Mouse (Mus musculus) mouse trophoblast stem cell (cell line): ENCODE results near the gene Rab3il1.

ENCODE experiments used
- in situ Hi-C, 2 experiments: fragments of 300-500 bp; cut with MseI, MboI; formaldehyde crosslinking; loops; 2 replicates in 1 of 2; 3 replicates in 1 of 2; pipeline ENCODE4 v1.15.1; 2025

Gene Rab3il1

DNA sequence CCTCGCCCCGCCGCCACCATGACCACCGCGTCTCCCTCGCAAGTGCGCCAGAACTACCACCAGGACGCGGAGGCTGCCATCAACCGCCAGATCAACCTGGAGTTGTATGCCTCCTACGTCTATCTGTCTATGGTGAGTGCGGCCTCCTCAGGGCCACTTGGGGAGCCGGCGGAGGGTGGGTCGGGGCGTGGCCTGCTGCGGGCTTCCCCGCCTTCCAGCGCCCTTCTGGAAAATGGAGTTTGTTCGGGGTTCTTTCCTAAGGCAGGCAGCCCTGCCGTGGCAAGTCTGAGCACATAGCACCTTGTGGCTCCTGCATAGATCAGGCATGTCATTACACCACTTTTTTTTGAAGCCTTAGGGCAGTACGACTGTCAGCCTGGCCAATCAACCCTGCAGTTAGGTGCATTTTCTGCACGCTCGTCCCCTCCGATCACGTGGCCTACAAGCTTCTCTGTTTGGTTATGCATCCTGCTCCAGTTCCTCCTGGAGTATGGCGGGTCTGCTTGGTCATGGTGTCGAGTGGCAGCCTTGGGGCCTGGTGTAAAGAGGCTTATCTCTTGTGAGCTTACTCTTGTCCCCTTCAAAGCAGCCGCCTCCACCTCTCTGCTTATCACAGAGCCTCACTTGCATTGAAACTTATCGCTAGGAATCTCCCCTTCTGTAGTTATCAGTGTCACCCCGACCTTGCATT, 18.5 kb upstream of the Rab3il1 start:
- in situ Hi-C loops: no loop called here

- in situ Hi-C loops: no loop called here
Observed at GRCm38 (mm10) chr19:9984111-9985055, 17.1 kb upstream of the Rab3il1 start.

GRCm38 (mm10) chr19:9985190-9985899, 16.1 kb upstream of the Rab3il1 start:
- in situ Hi-C loops: no loop called here

DNA sequence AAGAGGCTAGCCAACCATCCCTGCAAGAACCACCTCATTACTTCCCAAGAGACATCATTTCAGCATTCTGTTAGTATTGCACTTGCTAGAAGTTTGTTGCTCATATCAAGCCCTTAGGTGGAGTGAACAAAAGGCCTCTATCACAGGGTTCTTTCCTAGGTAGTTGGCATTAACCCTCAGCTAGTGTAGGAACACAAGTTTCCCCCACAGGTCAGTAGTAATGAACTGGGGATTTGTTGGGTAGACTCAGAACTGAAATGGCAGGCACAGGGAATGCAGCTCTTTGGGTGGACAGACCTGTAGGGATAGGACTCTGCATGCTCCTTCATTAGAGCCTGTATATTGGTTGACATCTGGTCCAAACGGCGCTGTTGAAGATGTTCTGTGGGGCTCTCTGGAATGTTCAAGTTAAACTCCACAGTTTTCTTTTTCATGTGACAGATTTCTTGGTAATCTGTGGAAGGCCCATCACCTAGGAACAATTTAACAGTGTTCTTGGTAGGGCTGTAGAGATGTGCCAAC, 15.5 kb upstream of the Rab3il1 start:
- in situ Hi-C loops: no loop called here

- in situ Hi-C loops: no loop called here
Observed at GRCm38 (mm10) chr19:9987192-9987591, 14.3 kb upstream of the Rab3il1 start.

GRCm38 (mm10) chr19:9987593-9987992, 13.9 kb upstream of the Rab3il1 start:
- in situ Hi-C loops: no loop called here

GRCm38 (mm10) chr19:9989171-9989883, 12.1 kb upstream of the Rab3il1 start:
- in situ Hi-C loops: no loop called here

DNA sequence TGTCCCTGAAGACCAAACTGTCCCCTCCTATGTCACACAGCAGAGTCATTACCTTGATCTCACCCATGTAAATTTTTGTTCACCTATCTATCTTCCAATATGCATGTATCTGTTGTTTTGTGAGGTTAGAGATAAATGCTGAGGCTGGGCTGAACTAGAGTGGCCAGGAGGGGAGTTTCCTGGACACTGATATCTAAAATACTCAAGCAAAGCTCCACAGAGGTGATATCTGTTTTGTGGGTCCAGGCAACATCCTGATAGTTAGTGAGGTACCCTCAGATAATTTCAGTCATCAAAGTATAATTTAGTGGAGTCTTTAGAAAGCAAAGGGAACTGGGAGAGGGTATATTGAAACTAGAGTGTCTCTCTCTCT, 11.6 kb upstream of the Rab3il1 start:
- in situ Hi-C loops: loop anchor here (5.0 kb wide), 2 partner anchors 68 to 73 kb away; no protein-coding TSS in a partner anchor

GRCm38 (mm10) chr19:9991304-9991703, 10.2 kb upstream of the Rab3il1 start:
- in situ Hi-C loops: loop anchor here (5.0 kb wide), 2 partner anchors 69 to 74 kb away; no protein-coding TSS in a partner anchor

DNA sequence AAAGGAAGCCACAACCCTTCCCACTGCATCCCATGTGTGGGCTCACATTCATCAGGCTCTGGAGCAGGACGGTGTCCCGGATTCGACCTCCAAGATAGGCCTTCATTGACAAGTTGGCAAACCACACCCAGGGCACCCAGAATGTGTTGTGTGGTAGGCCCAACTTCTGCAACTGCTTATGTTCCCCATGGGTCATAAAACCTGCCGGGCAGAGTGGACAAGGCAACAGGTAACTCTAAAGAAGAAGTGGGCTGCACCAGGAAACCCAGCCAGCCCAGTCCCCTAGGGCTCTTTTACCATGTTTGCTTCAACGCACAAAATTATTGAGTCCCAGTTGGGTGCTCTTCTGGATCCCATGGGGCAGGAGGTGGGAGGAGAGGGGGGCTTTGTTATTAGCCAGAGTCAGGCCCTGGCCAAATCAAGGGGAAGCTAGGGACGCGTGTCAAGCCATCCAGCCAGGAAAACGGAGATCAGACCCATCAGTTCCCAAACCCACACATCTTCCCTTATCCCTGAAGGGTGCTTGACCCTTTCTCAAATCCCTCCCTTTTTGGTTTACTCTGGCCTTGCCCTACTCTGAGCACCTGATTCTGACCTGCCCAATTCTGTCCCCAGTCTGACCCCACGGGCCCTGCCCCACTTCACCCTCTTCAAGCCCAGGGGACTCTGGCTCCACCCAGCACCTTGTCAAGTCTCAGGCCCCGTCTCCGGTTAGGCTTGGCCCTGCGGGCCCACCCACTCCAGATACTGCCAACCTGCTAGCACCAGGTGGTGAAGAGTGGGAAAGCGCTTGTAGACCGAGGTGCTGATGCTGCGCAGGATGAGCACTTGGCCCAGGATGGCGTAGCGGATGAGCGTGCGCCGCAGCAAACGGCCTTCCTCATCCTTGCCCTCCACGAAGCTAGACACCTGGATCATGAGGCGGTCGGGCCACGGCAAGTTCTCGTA, 9.2 kb upstream of the Rab3il1 start:
- in situ Hi-C loops: loop anchor here (5.0 kb wide), 2 partner anchors 70 to 75 kb away; no protein-coding TSS in a partner anchor

DNA sequence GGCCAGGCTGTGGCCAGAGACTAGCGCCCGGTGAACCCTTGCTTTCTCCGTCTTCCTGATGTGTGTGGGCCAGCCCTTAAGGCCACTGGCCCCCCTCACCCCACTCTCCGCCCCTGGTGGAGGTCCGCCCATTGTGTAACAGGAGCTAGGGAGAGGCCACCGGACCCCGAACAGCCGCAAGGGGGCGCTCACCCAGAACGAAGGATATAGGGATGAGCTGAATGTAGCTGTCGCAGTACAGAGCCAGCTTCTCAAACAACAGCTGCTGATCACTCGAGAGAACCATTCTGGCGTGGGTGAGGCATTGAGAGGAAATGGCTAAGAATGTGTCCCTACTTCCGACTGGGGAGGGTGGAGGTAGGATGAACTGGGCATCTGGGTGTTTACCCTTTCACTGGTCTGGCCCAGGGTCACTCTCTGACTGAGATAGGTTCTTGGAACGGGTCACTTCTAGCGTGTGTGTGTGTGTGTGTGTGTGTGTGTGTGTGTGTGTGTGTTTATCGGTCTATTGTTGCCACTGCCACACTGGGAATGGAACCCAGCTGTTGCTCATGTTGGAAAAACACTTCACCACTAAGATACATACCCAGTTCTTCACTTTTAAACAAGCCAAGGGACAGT, 8.3 kb upstream of the Rab3il1 start:
- in situ Hi-C loops: loop anchor here (5.0 kb wide), 2 partner anchors 71 to 76 kb away; no protein-coding TSS in a partner anchor

DNA sequence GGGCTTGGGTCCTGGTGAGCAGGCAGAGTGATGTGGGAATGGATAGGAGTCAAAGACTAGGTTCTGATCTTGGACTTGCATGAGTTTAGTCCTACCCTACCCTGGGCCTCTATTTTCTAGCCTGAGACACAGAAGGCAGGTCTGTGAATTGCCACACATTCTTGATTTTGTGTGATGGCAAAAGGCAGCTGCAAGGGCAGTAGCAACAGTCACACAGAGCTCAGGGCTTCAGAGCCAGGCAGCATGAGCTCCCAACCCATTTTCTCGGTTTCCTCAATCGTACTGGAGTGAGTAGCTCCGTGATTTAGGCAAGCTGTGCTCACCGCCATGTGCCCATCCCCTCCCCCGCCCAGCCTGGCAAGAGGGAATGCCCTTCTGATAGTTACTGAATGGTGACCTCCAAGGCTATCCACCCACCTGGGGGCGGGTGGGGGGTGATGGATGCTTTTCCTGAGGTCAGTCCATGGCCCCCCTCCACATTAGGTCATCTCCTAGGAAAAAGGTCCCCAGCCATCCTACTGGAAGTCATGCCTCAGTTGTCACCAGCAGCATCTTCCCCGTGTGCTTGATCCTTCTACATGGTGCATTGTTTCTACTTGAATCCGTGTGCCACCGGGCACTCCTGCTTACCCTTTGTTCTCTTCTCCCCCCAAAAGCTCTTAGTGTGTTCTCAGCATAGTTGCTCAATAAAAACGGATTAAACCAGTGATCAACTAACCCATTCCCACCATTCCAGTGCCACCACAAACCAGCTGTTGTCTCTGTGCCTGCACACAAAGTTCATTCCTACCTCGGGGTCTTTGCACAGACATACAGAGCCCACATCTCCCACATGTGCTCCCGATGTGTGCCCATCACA, 4.0 kb upstream of the Rab3il1 start:
- in situ Hi-C loops: loop anchor here in 1 of 2 experiments (5.0 kb wide), 1 partner anchor 35 kb away; no protein-coding TSS in a partner anchor

DNA sequence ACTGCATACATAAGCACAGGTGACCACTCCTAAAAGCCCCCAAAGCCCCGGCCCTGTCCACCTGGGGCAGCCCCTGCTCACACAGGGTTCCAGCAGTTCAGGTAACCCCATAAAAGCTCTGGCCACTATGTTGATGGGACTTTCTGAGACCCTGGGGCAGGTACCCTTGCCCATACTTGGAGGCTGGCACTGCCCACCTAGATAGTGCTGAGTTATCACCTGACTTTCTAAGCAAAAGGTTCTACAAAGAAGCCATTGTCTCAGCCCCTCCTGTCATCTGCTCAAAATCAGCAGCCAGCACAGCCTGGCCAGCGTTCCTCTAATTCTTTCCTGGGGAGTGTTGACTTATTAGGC, 3.4 kb upstream of the Rab3il1 start:
- in situ Hi-C loops: loop anchor here in 1 of 2 experiments (5.0 kb wide), 1 partner anchor 34 kb away; no protein-coding TSS in a partner anchor

DNA sequence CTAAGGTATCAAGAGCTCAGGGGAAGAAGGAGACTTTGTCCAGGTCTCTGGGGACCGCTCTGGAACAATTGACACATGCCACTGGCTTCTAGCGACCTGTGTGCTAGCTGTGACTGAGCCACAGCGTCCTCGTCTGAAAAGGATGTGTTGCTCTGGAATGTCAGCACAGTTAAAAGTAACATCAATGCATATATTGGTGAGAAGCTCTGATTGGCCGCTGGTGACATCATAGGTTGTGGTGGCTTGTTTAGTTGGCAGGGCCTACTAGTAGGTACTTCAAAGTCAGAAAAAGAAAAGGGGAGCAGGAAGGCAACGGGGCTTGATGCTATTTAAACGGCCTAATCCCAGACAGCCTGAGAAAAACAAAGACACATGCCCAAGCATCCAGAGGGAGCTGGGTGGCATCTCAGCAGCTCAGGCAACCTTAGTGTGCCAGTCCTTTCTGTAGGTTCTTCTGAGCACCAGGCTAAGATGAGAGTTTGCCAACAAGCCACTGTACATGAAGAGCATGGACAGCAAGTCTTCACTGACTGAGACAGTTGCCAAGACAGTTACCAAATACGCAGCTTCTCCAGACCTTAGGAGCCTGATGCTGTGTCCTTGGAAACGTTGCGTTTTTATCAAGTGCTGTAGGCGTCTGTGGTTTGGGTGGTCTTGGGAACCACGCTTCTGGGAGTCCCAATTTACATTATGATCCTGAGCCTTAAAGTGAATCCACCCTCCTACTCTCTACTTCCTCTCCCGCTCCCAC, 2.6 kb upstream of the Rab3il1 start:
- in situ Hi-C loops: loop anchor here in 1 of 2 experiments (5.0 kb wide), 1 partner anchor 33 kb away; no protein-coding TSS in a partner anchor

- in situ Hi-C loops: loop anchor here in 1 of 2 experiments (5.0 kb wide), 1 partner anchor 37 kb away; no protein-coding TSS in a partner anchor
Observed at GRCm38 (mm10) chr19:10000330-10000729, 1.1 kb upstream of the Rab3il1 start.

- in situ Hi-C loops: loop anchor here in 1 of 2 experiments (5.0 kb wide), 1 partner anchor 34 kb away; no protein-coding TSS in a partner anchor
Observed at GRCm38 (mm10) chr19:10003696-10004095, 2.2 kb downstream of the Rab3il1 start.

- in situ Hi-C loops: no loop called here
Observed at GRCm38 (mm10) chr19:10011408-10011807, 9.9 kb downstream of the Rab3il1 start.
